Mouse (Mus musculus) liver, postnatal 0 days (tissue): ENCODE data around the gene Map2k5.

ENCODE experiments used
- CTCF ChIP-seq: sonication (generic); IDR thresholded peaks from 2 replicates; pipeline ENCODE4 v1.5.1; 2016; ENCODE audit warnings: antibody characterized with exemption, low read depth
- EP300 ChIP-seq: IDR thresholded peaks from 2 replicates; pipeline ENCODE4 v1.6.1; 2016; ENCODE audit warnings: antibody characterized with exemption, low read depth, mild to moderate bottlenecking

DNA sequence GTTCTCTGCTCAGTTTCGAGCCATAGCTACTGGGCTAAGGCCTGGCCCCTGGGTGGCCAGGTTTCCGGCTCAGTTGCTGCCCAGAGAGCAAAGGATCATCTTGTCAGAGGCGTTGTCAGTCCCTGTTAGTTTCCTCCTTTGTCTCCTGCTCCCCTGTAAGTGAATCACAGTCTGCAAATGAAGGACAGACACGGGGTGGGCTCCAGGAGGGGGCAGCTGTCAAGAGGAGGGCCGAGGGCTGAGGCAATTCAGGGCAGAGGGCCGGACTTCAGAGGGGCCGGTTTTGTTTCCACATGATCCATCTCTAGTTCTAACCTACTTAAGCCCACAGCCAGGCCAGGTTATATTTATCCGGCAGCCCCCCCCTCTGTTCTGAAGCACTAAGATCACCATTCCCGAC is 212.6 kb downstream of the Map2k5 start:
- TF ChIP-seq CTCF (no peak), EP300 (no peak)
